Mouse (Mus musculus): ENCODE data around the gene Chit1. TPM values are rescaled to one million over a fixed set of nuclear protein-coding genes. Genes with fewer than 3 reads are reported as not detected.

Gene Chit1
- total and polyA plus RNA-seq, 2 experiments from 2014 or later = 0.19 to 0.41 TPM

DNA sequence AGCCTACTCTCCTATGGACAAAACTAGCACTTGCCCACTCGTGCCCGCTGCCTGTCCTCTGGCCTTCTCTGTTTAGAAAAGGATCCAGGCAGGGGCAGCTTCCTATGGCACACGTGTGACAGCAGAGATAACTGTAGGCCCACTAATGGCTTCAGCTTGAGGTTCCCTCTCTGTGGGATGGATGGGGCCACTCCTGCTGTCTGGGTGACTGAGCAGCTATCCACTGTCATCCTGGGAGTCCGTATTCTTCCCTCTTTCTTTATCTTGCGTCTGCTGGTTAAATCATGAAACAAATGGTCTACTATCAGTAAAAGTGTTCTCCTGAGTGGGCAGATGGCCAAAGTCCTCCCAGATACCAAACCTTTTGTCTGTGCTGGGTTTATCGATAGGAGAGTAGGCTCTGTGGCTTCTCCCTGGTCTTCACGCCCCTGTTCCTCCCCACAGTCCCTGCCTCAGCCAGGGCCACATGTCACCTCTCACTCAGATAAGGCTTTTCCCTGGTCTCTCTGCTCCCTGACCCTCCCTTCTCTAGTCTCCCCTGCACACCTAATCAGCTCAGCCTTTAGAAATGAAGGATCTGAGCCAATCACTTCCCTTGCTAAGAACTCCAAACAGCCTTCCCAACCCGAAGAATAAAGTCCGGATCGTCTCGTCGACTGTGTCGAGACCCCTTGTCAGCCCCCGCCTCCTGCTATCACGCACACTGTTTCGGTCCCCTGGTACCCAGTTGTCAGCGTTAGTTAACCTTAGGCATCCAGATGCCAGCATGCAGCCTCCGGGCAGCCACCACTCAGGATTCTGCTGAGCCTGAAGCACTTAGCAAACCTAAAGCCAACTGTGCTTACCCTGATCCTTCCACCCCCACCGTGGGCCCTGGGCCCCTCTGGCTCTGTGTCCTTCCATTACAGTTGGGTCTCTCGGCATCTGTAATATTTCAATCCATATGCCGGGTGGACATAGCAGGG lies 41.9 kb downstream of the Chit1 start:
- WGBS = 85% methylated on average over 21 of the region's 21 CpGs

DNA sequence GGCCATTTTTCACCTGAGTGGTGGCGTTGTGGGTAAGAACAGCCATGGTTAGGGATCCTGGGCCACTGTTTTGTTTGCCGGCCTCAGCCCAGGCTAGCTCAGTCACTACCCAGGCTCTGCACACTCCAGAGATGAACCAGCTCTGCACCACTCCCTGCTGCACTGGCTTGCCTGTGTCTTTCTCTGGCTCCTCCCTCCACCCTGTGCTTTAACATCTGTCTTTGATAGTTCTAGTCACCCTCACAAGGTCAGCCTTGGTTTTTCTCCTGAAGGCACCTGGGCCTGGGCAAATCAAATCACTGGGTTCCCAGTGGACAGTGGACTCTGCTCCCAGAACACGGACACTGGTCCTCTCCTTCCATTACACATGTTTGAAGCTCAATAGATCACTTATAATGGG lies 43.1 kb downstream of the Chit1 start:
- no peak for TF ChIP-seq CTCF (IDR thresholded peaks at IDR 0.05; ENCODE audit: low read depth)
- Histone ChIP-seq H3K27ac (ENCODE audit: low read depth, low read length) (no peak overlapping the region), H3K4me2 (ENCODE audit: low read depth) (no peak overlapping the region), H3K4me3 (ENCODE audit: low read depth, low read length) (no peak overlapping the region), H3K9ac (no peak overlapping the region), H3K27me3 (ENCODE audit: insufficient read depth, low read length) (no peaks in the 10 kb centered on the region), H3K36me3 (ENCODE audit: insufficient read depth) (no peaks in the 10 kb centered on the region), H3K9me3 (ENCODE audit: low read length) (0 out of 2 replicates have a peak, but pooled peaks cover 3% of the 10 kb centered on the region), H3K4me1 (ENCODE audit: insufficient read depth) (no peaks in the 10 kb centered on the region)
- 94% methylated on average over 3 of the region's 3 CpGs for WGBS
- DNase-seq (no peak), ATAC-seq (no peak)

More for the DNA sequence above, 41.9 kb downstream of the Chit1 start:
- no peak for ATAC-seq
- H3K36me3 ChIP-seq (ENCODE audit: insufficient read depth) = no peaks in the 10 kb centered on the region
- H3K27ac ChIP-seq (ENCODE audit: low read depth, low read length) = no peak overlapping the region
- H3K9me3 ChIP-seq (ENCODE audit: low read length) = 0 out of 2 replicates have a peak, but pooled peaks cover 3% of the 10 kb centered on the region
- H3K9ac ChIP-seq = no peak overlapping the region
- no peaks in the 10 kb centered on the region for H3K27me3 ChIP-seq (ENCODE audit: insufficient read depth, low read length)
- DNase-seq = no peak
- no peak overlapping the region for H3K4me3 ChIP-seq (ENCODE audit: low read depth, low read length)
- TF ChIP-seq CTCF (IDR thresholded peaks at IDR 0.05; ENCODE audit: low read depth) = no peak
- no peak overlapping the region for H3K4me2 ChIP-seq (ENCODE audit: low read depth)
- H3K4me1 ChIP-seq (ENCODE audit: insufficient read depth) = no peaks in the 10 kb centered on the region

DNA sequence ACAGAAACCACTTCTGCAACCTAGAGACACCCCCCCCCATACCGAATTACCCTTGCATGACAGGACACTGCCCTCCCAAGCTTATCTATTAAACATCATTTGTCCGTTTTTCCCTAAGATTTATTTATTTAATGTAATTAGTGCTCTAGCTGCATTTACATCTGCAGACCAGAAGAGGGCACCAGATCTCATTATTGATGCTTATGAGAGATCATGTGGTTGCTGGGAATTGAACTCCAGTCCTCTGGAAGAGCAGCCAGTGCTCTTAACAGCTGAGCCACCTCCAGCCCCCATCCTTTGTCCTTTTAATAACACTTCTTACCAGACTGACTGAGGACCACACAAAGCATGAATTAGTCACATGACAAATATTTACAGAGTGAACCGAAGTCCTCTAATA lies 43.6 kb downstream of the Chit1 start:
- Histone ChIP-seq H3K4me3 (ENCODE audit: low read depth, low read length) (no peak overlapping the region), H3K27me3 (ENCODE audit: insufficient read depth, low read length) (no peaks in the 10 kb centered on the region), H3K9ac (no peak overlapping the region), H3K4me2 (ENCODE audit: low read depth) (no peak overlapping the region), H3K9me3 (ENCODE audit: low read length) (0 out of 2 replicates have a peak, but pooled peaks cover 3% of the 10 kb centered on the region), H3K36me3 (ENCODE audit: insufficient read depth) (no peaks in the 10 kb centered on the region), H3K27ac (ENCODE audit: low read depth, low read length) (no peak overlapping the region), H3K4me1 (ENCODE audit: insufficient read depth) (no peaks in the 10 kb centered on the region)
- DNase-seq (no peak), ATAC-seq (no peak)
- WGBS = 55% methylated on average over 3 of the region's 3 CpGs
- TF ChIP-seq CTCF (IDR thresholded peaks at IDR 0.05; ENCODE audit: low read depth) = peak; percentile 37

DNA sequence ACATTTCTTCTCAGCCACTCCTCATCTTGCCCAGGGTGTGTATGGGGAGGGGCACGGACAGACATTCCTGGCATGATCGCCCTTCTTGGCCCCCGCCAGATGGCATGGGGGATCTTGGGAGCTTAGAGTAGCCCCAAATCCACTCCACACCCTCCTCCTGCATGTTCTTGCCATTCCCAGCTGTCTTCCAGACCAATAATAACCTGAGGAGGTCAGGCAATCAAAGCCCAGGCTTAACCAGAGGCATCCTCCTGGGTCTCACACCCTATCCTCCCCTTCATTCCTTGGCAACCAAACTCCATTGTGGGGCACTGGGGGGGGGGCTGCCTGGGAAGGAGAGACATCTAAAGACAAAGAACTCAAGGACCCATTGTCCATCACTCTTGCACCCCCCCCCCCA lies 49.4 kb downstream of the Chit1 start:
- TF ChIP-seq CTCF (IDR thresholded peaks at IDR 0.05; ENCODE audit: low read depth) = no peak
- H3K4me1 ChIP-seq (ENCODE audit: insufficient read depth) = no peaks in the 10 kb centered on the region
- H3K27ac ChIP-seq (ENCODE audit: low read depth, low read length) = no peak overlapping the region
- no peaks in the 10 kb centered on the region for H3K27me3 ChIP-seq (ENCODE audit: insufficient read depth, low read length)
- 98% methylated on average over 3 of the region's 3 CpGs for WGBS
- no peaks in the 10 kb centered on the region for H3K36me3 ChIP-seq (ENCODE audit: insufficient read depth)
- H3K9ac ChIP-seq = no peak overlapping the region
- no peak overlapping the region for H3K4me2 ChIP-seq (ENCODE audit: low read depth)
- no peak overlapping the region for H3K4me3 ChIP-seq (ENCODE audit: low read depth, low read length)
- DNase-seq (no peak), ATAC-seq (no peak)
- H3K9me3 ChIP-seq (ENCODE audit: low read length) = no peaks in the 10 kb centered on the region

DNA sequence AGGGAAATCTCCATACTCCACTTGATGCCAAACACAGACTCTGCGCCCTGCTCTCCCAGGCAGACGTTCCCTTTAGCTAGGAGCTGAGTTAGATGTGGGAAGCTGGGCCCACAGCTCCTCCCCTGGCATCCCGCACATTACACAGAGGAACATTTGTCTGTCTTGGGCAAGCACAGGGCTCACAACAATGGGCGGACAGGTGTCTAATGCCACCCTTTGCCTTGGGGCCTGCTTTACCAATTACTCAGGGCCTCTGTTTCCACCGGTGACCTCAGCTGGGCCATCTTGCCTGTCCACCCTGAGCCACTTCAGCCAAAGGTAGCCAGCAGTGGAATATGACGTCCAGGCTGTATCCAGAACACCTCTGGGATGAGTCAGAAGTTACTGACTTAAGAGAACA lies 50.4 kb downstream of the Chit1 start:
- Histone ChIP-seq H3K4me2 (ENCODE audit: low read depth) (no peak overlapping the region), H3K4me1 (ENCODE audit: insufficient read depth) (no peaks in the 10 kb centered on the region), H3K27me3 (ENCODE audit: insufficient read depth, low read length) (no peaks in the 10 kb centered on the region), H3K36me3 (ENCODE audit: insufficient read depth) (no peaks in the 10 kb centered on the region), H3K27ac (ENCODE audit: low read depth, low read length) (no peak overlapping the region), H3K9ac (no peak overlapping the region), H3K4me3 (ENCODE audit: low read depth, low read length) (no peak overlapping the region), H3K9me3 (ENCODE audit: low read length) (no peaks in the 10 kb centered on the region)
- ATAC-seq = no peak
- no peak for TF ChIP-seq CTCF (IDR thresholded peaks at IDR 0.05; ENCODE audit: low read depth)
- 77% methylated on average over 6 of the region's 6 CpGs for WGBS
- DNase-seq = no peak

DNA sequence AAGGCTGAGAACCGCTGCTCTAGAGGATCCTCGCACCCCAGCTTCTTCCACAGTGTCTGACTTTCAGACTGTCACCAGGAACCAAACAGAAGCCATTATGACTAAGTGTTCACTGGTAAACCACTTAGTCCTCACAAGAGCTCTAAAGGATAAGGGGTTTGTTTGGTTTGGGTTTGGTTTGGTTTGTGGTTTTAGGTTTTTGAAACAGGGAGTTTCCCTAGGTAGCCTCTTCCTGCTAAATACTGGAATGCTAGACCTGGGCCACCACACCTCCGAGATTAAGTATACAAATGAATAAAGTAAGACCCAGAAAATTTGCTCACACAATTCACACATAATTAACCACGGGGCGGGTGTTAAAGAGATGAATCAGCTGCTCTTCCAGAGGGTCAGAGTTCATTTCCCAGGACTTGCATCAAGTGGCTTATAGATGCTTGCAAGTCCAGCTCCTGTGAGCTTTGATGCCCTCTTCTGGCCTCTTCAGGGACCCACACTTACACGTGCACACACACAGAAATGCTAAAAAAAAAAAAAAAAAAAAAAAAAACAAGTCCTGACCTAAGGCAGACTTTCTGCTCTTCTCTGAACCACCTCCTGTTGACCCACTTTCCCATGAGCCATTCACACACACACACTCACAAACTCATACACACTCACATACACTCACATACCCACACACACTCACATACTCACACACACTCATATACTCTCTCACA lies 51.6 kb downstream of the Chit1 start:
- Histone ChIP-seq H3K4me1 (ENCODE audit: insufficient read depth) (no peaks in the 10 kb centered on the region), H3K27me3 (ENCODE audit: insufficient read depth, low read length) (no peaks in the 10 kb centered on the region), H3K4me2 (ENCODE audit: low read depth) (no peak overlapping the region), H3K9ac (no peak overlapping the region), H3K27ac (ENCODE audit: low read depth, low read length) (no peak overlapping the region), H3K4me3 (ENCODE audit: low read depth, low read length) (no peak overlapping the region), H3K36me3 (ENCODE audit: insufficient read depth) (no peaks in the 10 kb centered on the region), H3K9me3 (ENCODE audit: low read length) (no peaks in the 10 kb centered on the region)
- 88% methylated on average over 6 of the region's 6 CpGs for WGBS
- DNase-seq (no peak), ATAC-seq (no peak)
- TF ChIP-seq CTCF (IDR thresholded peaks at IDR 0.05; ENCODE audit: low read depth) = no peak

DNA sequence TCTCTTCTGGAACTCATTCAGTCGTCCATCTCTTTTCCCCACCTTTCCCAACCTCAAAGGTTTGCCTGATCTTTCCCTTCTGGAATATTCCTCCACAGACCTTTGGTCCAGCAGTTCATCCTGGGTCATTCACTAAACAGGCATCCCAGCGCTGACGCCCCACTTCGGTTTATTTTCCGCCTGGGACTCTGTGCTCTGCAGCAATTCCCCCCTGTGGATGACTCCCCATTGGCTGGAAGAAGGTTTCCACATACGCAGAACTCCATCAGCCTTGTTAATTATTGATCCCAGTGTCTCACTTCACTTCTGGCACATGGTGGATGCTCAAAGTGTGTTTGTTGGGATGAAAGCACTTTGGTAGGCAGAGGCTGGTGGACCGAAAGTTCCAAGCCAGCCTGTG lies 52.4 kb downstream of the Chit1 start:
- DNase-seq (no peak), ATAC-seq (no peak)
- H3K27ac ChIP-seq (ENCODE audit: low read depth, low read length) = no peak overlapping the region
- 87% methylated on average over 7 of the region's 7 CpGs for WGBS
- no peak overlapping the region for H3K4me2 ChIP-seq (ENCODE audit: low read depth)
- H3K36me3 ChIP-seq (ENCODE audit: insufficient read depth) = no peaks in the 10 kb centered on the region
- no peaks in the 10 kb centered on the region for H3K27me3 ChIP-seq (ENCODE audit: insufficient read depth, low read length)
- H3K4me1 ChIP-seq (ENCODE audit: insufficient read depth) = no peaks in the 10 kb centered on the region
- no peak for TF ChIP-seq CTCF (IDR thresholded peaks at IDR 0.05; ENCODE audit: low read depth)
- H3K4me3 ChIP-seq (ENCODE audit: low read depth, low read length) = no peak overlapping the region
- H3K9ac ChIP-seq = no peak overlapping the region
- no peaks in the 10 kb centered on the region for H3K9me3 ChIP-seq (ENCODE audit: low read length)
